Mouse (Mus musculus) kidney, embryonic 16.5 days (tissue): Measurements from ENCODE around the gene Fam160b1. TPM values are rescaled to one million over a fixed set of nuclear protein-coding genes. Genes with fewer than 3 reads are reported as not detected.
A peak's percentile ranks its signal among the peaks of the same experiment; 100 is the strongest.

ENCODE experiments used
- ATAC-seq: fragments of 200-750 bp; cut with Nextera tagmentation; 2 replicates; pipeline ENCODE4 v1.8.0; 2017; ENCODE audit warnings: moderate TSS enrichment; ENCODE audit not compliant: low FRiP score, low TSS enrichment
- H3K27ac ChIP-seq: fragments of 300-500 bp; sonication (generic); 2 replicates; pipeline ENCODE4 v1.5.1; 2014; ENCODE audit warnings: low read length
- H3K27me3 ChIP-seq: fragments of 300-500 bp; sonication (generic); 2 replicates; pipeline ENCODE4 v1.6.1; 2014; ENCODE audit warnings: low read length, control low read depth, mixed read lengths; ENCODE audit not compliant: insufficient read depth
- H3K36me3 ChIP-seq: fragments of 300-500 bp; sonication (generic); 2 replicates; pipeline ENCODE4 v1.6.1; 2014; ENCODE audit warnings: low read length, control low read depth, mixed read lengths; ENCODE audit not compliant: insufficient read depth
- H3K4me1 ChIP-seq: fragments of 300-500 bp; sonication (generic); 2 replicates; pipeline ENCODE4 v1.6.1; 2014; ENCODE audit warnings: low read length, control low read depth, mixed read lengths; ENCODE audit not compliant: insufficient read depth
- H3K4me2 ChIP-seq: fragments of 300-500 bp; sonication (generic); replicated peaks from 2 replicates; pipeline ENCODE4 v1.6.1; 2014; ENCODE audit warnings: low read depth, low read length
- H3K4me3 ChIP-seq: fragments of 300-500 bp; sonication (generic); 2 replicates; pipeline ENCODE4 v1.5.1; 2014; ENCODE audit warnings: mild to moderate bottlenecking, low read length
- H3K9ac ChIP-seq: fragments of 300-500 bp; sonication (generic); replicated peaks from 2 replicates; pipeline ENCODE4 v1.6.1; 2014; ENCODE audit warnings: low read length
- H3K9me3 ChIP-seq: fragments of 300-500 bp; sonication (generic); 2 replicates; pipeline ENCODE4 v1.6.1; 2016; ENCODE audit warnings: low read length, control low read depth
- WGBS: fragments of 180-500 bp; shearing (Covaris S2); extraction: QIAGEN DNeasy Blood & Tissue Kit; methylation state at CpG from one replicate; pipeline ENCODE4 v1.1.7; 2014; 5-methylcytosine and 5-hydroxymethylcytosine counted together
- polyA plus RNA-seq: library from polyadenylated mRNA; unstranded; fragments of >200 nt; fragmentation: Nextera tagmentation; extraction: Ambion mirVana; gene quantifications from 2 replicates; pipeline ENCODE4 v1.2.1, GENCODE M21; 2015

Gene Fam160b1
- polyA plus RNA-seq, 1 experiment from 2014 or later, result 13.1 TPM

DNA sequence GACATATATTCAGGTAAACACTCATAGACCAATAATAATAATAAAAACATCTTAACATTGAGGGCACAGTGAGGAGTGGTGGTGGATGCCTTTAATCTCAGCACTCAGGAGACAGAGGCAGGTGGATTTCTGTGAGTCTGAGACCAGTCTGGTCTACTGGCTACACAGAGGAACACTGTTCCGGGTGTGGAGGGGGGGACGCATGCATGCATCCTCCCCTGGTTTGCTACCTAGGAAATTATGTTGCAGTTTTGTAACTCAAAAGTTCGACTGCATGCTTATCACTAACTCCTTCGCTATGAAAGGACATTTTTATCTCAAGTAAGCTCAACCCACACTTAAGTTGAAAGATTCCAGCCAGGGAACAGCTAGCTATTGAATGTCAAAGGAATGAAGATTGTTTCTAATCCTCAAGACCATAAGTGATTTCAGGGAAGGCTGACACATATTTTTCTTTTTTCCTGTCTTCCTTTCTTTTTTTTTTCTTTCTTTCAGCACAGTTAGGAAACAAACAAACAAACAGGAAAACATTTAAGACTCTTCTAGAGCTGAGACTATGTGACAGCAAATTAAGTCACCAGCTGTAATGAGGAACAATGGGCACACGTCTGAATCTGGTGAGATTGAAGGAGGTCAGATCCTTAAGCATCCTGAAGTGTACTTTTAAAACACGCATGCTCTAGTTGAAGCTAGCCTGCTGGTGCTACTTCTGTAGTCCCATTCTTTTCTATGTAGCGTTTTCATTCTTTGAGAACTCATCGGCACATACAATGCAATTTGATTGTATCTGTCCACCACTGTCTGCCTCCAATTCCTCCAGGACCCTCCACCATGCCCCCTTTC, 19.4 kb upstream of the Fam160b1 start:
- Histone ChIP-seq H3K27ac (no peak overlapping the region), H3K27me3 (no peaks in the 10 kb centered on the region), H3K9me3 (no peaks in the 10 kb centered on the region), H3K4me3 (no peak overlapping the region), H3K4me2 (no peak overlapping the region), H3K36me3 (no peaks in the 10 kb centered on the region), H3K9ac (no peak overlapping the region), H3K4me1 (no peaks in the 10 kb centered on the region)
- ATAC-seq, result no peak
- 83% methylated on average over 8 of the region's 8 CpGs for WGBS

DNA sequence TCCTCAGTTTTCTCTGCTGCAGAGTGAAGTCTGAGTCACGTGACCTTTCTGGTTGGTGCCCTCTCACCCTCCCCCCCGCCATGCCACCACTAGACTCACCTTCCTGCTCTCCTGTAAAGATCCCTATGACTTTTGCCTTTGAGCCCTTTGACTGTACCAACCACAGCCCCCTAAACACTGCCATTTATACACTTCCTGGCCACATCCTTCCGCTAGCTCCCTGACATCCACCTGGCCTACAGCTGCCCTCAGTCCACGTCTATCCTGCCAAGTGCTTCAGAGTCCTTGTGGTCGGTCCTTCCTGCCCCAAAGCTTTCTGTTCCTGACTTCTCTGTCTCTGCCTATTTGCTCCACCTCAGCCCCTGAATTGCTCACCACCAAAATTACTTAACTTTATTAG, 16.6 kb upstream of the Fam160b1 start:
- WGBS, result 80% methylated on average over 5 of the region's 5 CpGs
- Histone ChIP-seq H3K27me3 (no peaks in the 10 kb centered on the region), H3K4me3 (no peak overlapping the region), H3K4me1 (no peaks in the 10 kb centered on the region), H3K9ac (no peak overlapping the region), H3K4me2 (no peak overlapping the region), H3K27ac (no peak overlapping the region), H3K36me3 (no peaks in the 10 kb centered on the region), H3K9me3 (peaks cover 3% of the 10 kb centered on the region; the same call in 1 of the 2 replicates)
- no peak for ATAC-seq

DNA sequence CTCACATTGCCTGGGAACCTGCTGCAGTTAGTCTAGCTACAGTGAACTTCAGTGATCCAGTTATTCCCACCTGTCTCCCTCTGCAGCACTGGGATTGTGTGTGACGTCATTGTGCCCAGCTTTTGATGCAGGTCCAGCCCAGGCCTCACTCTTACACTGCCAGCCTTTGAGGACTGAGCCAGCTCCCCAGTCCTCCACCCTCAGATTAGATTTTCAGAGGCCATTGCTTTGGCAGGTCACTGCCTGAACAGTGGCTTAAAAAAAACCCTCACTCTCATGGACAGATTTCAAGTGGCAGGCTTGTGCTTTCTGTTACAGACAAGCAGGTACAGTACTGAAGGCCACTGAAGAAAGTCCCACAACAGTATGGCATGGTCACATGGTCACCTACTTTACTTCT, 15.8 kb upstream of the Fam160b1 start:
- Histone ChIP-seq H3K27me3 (no peaks in the 10 kb centered on the region), H3K4me2 (no peak overlapping the region), H3K27ac (no peak overlapping the region), H3K36me3 (no peaks in the 10 kb centered on the region), H3K4me1 (no peaks in the 10 kb centered on the region), H3K9ac (no peak overlapping the region), H3K9me3 (peaks cover 3% of the 10 kb centered on the region; the same call in 1 of the 2 replicates), H3K4me3 (no peak overlapping the region)
- no peak for ATAC-seq
- WGBS, result 84% methylated on average over 1 of the region's 1 CpGs

DNA sequence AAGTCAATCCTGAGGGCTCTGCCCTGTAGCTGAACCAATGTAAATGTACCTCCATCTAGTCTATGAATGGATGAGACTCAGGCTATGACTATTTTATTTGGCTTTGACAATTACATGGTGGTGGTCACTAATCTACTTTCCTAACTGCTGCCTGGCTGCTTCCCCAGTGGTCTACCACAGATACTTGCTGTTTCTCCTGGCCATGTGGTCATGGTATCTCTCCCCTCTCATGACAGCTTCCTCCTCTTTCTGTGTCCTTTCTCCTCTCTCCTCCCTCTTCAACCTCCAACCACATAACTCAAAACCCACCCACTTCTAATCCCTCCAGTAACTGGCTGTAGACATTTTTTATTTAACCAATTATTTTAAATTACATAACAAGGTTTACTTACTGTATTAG, 11.4 kb upstream of the Fam160b1 start:
- H3K36me3 ChIP-seq, result no peaks in the 10 kb centered on the region
- H3K27ac ChIP-seq, result no peak overlapping the region
- H3K27me3 ChIP-seq, result no peaks in the 10 kb centered on the region
- no peak overlapping the region for H3K4me2 ChIP-seq
- no peak for ATAC-seq
- no peaks in the 10 kb centered on the region for H3K4me1 ChIP-seq
- H3K9ac ChIP-seq, result no peak overlapping the region
- H3K4me3 ChIP-seq, result no peak overlapping the region
- peaks cover 3% of the 10 kb centered on the region; the same call in 1 of the 2 replicates for H3K9me3 ChIP-seq

DNA sequence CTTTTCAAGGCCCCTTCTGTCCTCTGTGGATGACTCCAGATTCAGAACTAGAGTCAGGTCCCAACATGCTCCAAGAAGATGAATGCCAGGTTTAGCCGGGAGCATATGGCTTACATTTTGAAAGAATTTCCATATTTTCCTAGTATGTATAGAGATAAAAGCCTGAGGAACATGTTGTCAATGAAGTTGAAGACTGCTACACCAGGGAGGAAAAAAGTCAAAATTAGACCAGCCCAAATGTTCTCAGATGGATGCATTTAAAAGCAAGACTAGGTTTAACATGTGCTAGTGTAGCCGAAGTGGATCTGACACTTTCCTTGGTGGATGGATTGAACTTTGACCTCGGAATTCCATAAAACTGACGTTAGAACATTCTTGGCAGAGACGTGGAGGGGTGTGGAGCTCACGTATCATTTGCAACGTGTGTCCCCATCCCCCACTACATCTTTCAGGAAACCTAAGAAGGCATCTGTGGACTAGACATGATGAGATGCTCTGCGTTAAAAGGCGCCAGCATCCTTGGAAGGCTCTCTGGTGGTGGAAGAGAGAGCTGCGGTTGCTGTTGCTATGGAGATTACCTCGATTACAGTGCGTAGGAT, 8.0 kb upstream of the Fam160b1 start:
- Histone ChIP-seq H3K27ac (no peak overlapping the region), H3K9me3 (no peaks in the 10 kb centered on the region), H3K4me2 (no peak overlapping the region), H3K4me1 (peaks cover 15% of the 10 kb centered on the region), H3K9ac (no peak overlapping the region), H3K27me3 (no peaks in the 10 kb centered on the region), H3K36me3 (no peaks in the 10 kb centered on the region), H3K4me3 (no peak overlapping the region)
- WGBS, result 63% methylated on average over 12 of the region's 12 CpGs
- ATAC-seq, result no peak

DNA sequence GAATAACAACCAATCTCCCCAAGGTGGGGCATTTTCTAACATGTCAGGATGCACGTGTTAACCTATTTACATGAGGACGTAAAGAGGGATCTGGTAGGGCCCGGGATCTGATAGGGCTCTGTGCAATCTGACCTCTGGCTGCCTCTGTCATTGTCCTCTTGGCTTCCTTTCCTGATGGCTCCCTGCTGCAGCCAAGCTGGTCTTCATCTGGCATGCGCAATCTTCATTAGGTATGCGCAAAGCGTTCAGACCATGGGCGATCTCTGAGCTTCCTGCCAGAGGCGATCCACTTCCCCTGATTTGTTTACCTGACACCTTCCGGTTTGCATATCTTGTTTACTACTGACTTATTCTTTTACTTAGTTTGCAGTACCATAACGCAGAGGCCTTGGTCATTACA, 7.3 kb upstream of the Fam160b1 start:
- Histone ChIP-seq H3K36me3 (no peaks in the 10 kb centered on the region), H3K4me1 (peaks cover 15% of the 10 kb centered on the region), H3K4me3 (no peak overlapping the region), H3K27ac (no peak overlapping the region), H3K9ac (no peak overlapping the region), H3K27me3 (no peaks in the 10 kb centered on the region), H3K4me2 (no peak overlapping the region), H3K9me3 (no peaks in the 10 kb centered on the region)
- ATAC-seq, result no peak
- 91% methylated on average over 10 of the region's 10 CpGs for WGBS

DNA sequence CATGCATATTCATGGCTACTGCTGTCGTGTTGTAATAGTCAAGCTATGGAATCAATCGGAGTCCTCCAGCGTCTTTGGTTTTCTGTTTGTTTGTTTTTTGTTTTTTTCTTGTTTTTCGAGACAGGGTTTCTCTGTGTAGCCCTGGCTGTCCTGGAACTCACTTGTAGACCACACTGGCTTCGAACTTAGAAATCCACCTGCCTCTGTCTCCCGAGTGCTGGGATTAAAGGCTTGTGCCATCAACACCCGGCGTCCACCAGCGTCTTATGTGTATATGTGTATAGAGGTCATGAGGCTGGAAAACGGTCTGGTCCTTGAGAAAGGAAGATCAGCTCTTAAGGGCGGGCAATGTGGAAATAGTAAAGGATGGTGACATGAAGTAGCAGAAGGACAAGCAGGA, 6.4 kb upstream of the Fam160b1 start:
- Histone ChIP-seq H3K9me3 (no peaks in the 10 kb centered on the region), H3K27me3 (no peaks in the 10 kb centered on the region), H3K27ac (no peak overlapping the region), H3K4me3 (no peak overlapping the region), H3K4me1 (peaks cover 23% of the 10 kb centered on the region), H3K36me3 (no peaks in the 10 kb centered on the region), H3K4me2 (no peak overlapping the region), H3K9ac (no peak overlapping the region)
- ATAC-seq, result no peak
- 93% methylated on average over 11 of the region's 11 CpGs for WGBS

DNA sequence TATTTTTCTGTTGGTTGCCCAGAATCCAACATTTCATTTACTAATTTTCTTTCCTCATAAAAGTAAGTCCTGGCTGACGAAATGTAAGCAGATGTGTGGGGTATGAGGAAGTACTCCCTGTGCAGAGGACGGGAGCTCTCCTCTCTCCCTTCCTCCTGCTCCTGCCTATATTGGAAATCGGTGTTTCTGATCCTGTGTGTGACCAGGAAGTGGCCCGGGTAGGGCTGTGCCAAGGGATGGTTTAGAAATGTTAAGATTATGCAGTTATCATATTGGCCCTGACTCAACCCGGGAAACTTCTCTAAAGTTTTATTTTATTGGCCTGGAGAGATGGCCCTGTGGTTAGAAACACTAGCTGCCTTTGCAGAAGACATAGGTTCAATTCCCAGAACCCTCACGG, 5.8 kb upstream of the Fam160b1 start:
- H3K9me3 ChIP-seq, result no peaks in the 10 kb centered on the region
- no peaks in the 10 kb centered on the region for H3K36me3 ChIP-seq
- WGBS, result 74% methylated on average over 6 of the region's 6 CpGs
- H3K27me3 ChIP-seq, result no peaks in the 10 kb centered on the region
- no peak overlapping the region for H3K4me3 ChIP-seq
- no peak overlapping the region for H3K9ac ChIP-seq
- H3K4me1 ChIP-seq, result peaks cover 30% of the 10 kb centered on the region
- no peak overlapping the region for H3K27ac ChIP-seq
- H3K4me2 ChIP-seq, result no peak overlapping the region
- no peak for ATAC-seq

DNA sequence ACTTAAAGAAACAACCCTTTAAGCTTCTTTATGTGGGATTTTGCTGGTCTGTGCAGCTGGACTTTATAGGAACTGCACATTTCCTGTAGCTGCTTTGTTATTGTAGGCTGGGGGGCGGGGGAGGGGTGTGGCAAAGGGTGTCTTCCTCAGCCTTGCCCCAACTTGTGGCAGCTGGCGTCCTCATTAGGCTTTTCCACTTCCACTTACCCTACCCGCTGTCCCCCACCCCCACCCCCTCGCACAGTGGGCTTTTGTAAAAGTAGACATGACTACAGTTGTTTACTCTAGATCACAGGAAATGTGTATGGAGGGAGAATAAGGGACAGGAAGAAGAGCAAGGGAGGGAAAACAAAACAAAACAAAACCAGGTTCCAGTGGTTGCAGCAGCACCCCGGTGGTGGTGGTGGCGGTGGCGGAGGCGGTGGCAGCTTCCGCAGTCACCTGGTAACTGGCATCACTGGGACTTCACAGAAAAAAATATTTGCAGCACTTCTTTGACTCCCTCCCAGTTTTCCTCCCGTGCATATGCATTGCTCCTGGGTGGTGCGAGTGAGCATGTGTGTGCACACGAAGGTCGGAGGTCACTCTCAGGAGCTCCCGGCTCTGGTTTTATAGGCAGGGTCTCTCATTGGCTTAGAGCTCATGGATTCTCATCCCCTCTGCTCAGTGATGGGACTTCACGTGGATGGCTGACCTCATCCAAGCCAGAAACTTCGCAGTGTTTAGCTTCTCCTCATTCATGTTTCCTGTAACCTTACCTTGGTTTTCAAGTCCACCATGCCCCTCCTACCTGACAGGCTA, 4.8 kb upstream of the Fam160b1 start:
- peak overlapping the region; percentile 16 for H3K4me2 ChIP-seq
- peak overlapping the region; percentile 89 for H3K27ac ChIP-seq
- H3K4me3 ChIP-seq, result no peak overlapping the region
- H3K36me3 ChIP-seq, result no peaks in the 10 kb centered on the region
- H3K9me3 ChIP-seq, result no peaks in the 10 kb centered on the region
- peak; percentile 35; the same call in 1 of the 2 replicates for ATAC-seq
- H3K9ac ChIP-seq, result 0 out of 2 replicates have a peak overlapping the region, but pooled peaks have one; percentile 22
- H3K27me3 ChIP-seq, result no peaks in the 10 kb centered on the region
- peaks cover 34% of the 10 kb centered on the region for H3K4me1 ChIP-seq
- 50% methylated on average over 16 of the region's 16 CpGs for WGBS
